Comparison of ENCODE assay signal across 10 mouse cellular contexts in the genomic region with DNA sequence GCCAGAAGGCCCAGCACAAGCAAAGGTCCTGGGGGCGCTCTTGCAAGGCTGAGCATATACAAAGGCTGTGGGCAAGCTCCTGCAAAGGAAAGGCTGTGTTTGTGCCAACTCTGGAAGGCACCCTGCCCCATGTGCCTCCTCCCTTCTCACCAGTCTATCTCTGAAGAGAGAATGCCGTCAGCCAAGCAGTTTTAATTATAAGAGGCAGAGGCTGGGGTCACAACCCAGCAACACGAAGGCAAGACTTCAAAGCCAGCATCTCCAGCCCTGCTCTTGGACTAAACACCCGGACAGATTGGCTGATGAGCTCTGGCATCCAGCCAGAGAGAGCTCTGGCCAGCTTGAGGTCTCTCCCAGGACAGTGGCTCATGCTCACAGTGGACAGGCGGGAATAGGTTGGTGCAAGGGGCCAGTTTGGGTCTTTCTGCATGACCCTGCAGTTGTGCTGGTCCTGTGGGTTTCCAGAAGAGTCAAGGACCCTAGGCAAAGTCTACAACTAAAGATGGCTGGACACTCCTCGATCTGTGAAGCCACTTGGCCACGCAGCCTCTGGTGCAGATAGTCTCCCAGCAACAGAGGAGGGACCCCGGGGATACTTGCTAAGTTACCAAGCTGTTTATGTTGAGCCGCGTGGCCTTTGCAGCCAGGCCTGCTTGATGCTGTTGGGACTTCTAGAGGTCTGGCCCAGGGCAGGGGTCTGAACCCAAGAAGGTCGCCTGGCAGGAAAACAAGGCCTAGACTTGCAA. TPM values are rescaled to one million over a fixed set of nuclear protein-coding genes. Genes with fewer than 3 reads are reported as not detected.
DNase-seq lines count a peak whose midpoint lies in the region; ATAC-seq lines count a peak whose summit lies in the region.
"Had no signal": no experiment of that assay in that cellular context is flagged by ENCODE, and none has a peak within 500 bp of the region (broad histone marks: within the 10 kb centered on the region; RNA-seq: fewer than 3 reads in every experiment).

No protein-coding gene starts in this region.

- H3K27me3 ChIP-seq in forebrain, embryonic 14.5 days (replicated peaks; ENCODE audit: control insufficient read depth, insufficient read depth, low read length), result no peaks in the 10 kb centered on the region
- H3K27me3 ChIP-seq in forebrain, embryonic 11.5 days (ENCODE audit: control insufficient read depth, insufficient read depth, low read length), result no peaks in the 10 kb centered on the region
- H3K27me3 ChIP-seq in lung, embryonic 16.5 days (ENCODE audit: control insufficient read depth, insufficient read depth, low read depth, low read length), result no peaks in the 10 kb centered on the region
- peaks cover 23% of the 10 kb centered on the region for H3K27me3 ChIP-seq in embryonic facial prominence, embryonic 10.5 days (replicated peaks; ENCODE audit: low read depth, poor library complexity, severe bottlenecking)
- H3K27me3 ChIP-seq in limb, embryonic 10.5 days (ENCODE audit: low read depth, poor library complexity, severe bottlenecking), result no peaks in the 10 kb centered on the region
- H3K27me3 ChIP-seq: neural tube, embryonic 13.5 days had no signal

- 74% methylated on average over 11 of the region's 11 CpGs for WGBS in forebrain, embryonic 14.5 days
- WGBS in forebrain, embryonic 11.5 days, result 79% methylated on average over 11 of the region's 11 CpGs
- WGBS in lung, embryonic 16.5 days, result 51% methylated on average over 11 of the region's 11 CpGs
- WGBS in embryonic facial prominence, embryonic 10.5 days, result 78% methylated on average over 11 of the region's 11 CpGs
- 74% methylated on average over 11 of the region's 11 CpGs for WGBS in limb, embryonic 10.5 days

- H3K36me3 ChIP-seq in forebrain, embryonic 14.5 days (ENCODE audit: control insufficient read depth, insufficient read depth, low read length), result no peaks in the 10 kb centered on the region
- H3K36me3 ChIP-seq in forebrain, embryonic 11.5 days (ENCODE audit: control insufficient read depth, insufficient read depth, low read length), result no peaks in the 10 kb centered on the region
- H3K36me3 ChIP-seq in lung, embryonic 16.5 days (ENCODE audit: control insufficient read depth, insufficient read depth, low read length), result no peaks in the 10 kb centered on the region
- no peaks in the 10 kb centered on the region for H3K36me3 ChIP-seq in embryonic facial prominence, embryonic 10.5 days (replicated peaks)
- no peaks in the 10 kb centered on the region for H3K36me3 ChIP-seq in limb, embryonic 10.5 days
- H3K36me3 ChIP-seq: neural tube, embryonic 13.5 days had no signal

- ATAC-seq in forebrain, embryonic 14.5 days, result no peak
- ATAC-seq in forebrain, embryonic 11.5 days (replicated peaks; ENCODE audit: low FRiP score), result no peak
- peak; percentile 41 for ATAC-seq in lung, embryonic 16.5 days (ENCODE audit: low read depth)

- no peak overlapping the region for H3K27ac ChIP-seq in forebrain, embryonic 14.5 days (ENCODE audit: low read depth, low read length)
- no peak overlapping the region for H3K27ac ChIP-seq in forebrain, embryonic 11.5 days (ENCODE audit: low read depth, low read length)
- H3K27ac ChIP-seq in lung, embryonic 16.5 days (ENCODE audit: low read length), result no peak overlapping the region
- peak overlapping the region; percentile 45; the same call in 1 of the 2 replicates for H3K27ac ChIP-seq in embryonic facial prominence, embryonic 10.5 days (replicated peaks)
- H3K27ac ChIP-seq in limb, embryonic 10.5 days, result no peak overlapping the region
- H3K27ac ChIP-seq: neural tube, embryonic 13.5 days had no signal

- H3K9ac ChIP-seq in forebrain, embryonic 14.5 days (ENCODE audit: low read length), result no peak overlapping the region
- H3K9ac ChIP-seq in forebrain, embryonic 11.5 days (ENCODE audit: low read length), result no peak overlapping the region
- H3K9ac ChIP-seq in lung, embryonic 16.5 days (ENCODE audit: low read length), result no peak overlapping the region
- H3K9ac ChIP-seq: neural tube, embryonic 13.5 days had no signal

- peak; percentile 30 for DNase-seq in forebrain, embryonic 14.5 days (ENCODE audit: low spot score)
- no peak for DNase-seq in forebrain, embryonic 11.5 days (ENCODE audit: low spot score)
- no peak for DNase-seq in lung, postnatal 25 days (ENCODE audit: low spot score)
- no peak for DNase-seq in embryonic facial prominence, embryonic 10.5 days (ENCODE audit: low spot score)
- DNase-seq in lung, postnatal 14 days, result peak; percentile 45
- no peak for DNase-seq in limb, embryonic 10.5 days (ENCODE audit: low spot score)
- DNase-seq in adrenal gland, adult 8-10 months, result no peak
- DNase-seq: B cell, adult 2 months had no signal

- H3K9me3 ChIP-seq in forebrain, embryonic 14.5 days (replicated peaks; ENCODE audit: control insufficient read depth, low read length), result no peaks in the 10 kb centered on the region
- H3K9me3 ChIP-seq in forebrain, embryonic 11.5 days (ENCODE audit: control insufficient read depth, low read length), result no peaks in the 10 kb centered on the region
- H3K9me3 ChIP-seq in lung, embryonic 16.5 days (ENCODE audit: control insufficient read depth, low read length), result no peaks in the 10 kb centered on the region
- H3K9me3 ChIP-seq in embryonic facial prominence, embryonic 10.5 days, result no peaks in the 10 kb centered on the region
- H3K9me3 ChIP-seq in limb, embryonic 10.5 days (replicated peaks), result no peaks in the 10 kb centered on the region
- H3K9me3 ChIP-seq: neural tube, embryonic 13.5 days had no signal

- no peak overlapping the region for H3K4me2 ChIP-seq in forebrain, embryonic 14.5 days (ENCODE audit: low read length)
- no peak overlapping the region for H3K4me2 ChIP-seq in forebrain, embryonic 11.5 days (ENCODE audit: low read depth, low read length, severe bottlenecking)
- H3K4me2 ChIP-seq in lung, embryonic 16.5 days (ENCODE audit: low read depth, low read length), result no peak overlapping the region
- H3K4me2 ChIP-seq: neural tube, embryonic 13.5 days had no signal

- no peaks in the 10 kb centered on the region for H3K4me1 ChIP-seq in forebrain, embryonic 14.5 days (ENCODE audit: control insufficient read depth, insufficient read depth, low read length)
- H3K4me1 ChIP-seq in forebrain, embryonic 11.5 days (replicated peaks; ENCODE audit: control insufficient read depth, insufficient read depth, low read length), result no peaks in the 10 kb centered on the region
- H3K4me1 ChIP-seq in lung, embryonic 16.5 days (replicated peaks; ENCODE audit: control insufficient read depth, insufficient read depth, low read length), result peaks cover 7% of the 10 kb centered on the region
- H3K4me1 ChIP-seq in embryonic facial prominence, embryonic 10.5 days, result peaks cover 33% of the 10 kb centered on the region
- peaks cover 27% of the 10 kb centered on the region for H3K4me1 ChIP-seq in limb, embryonic 10.5 days

- H3K4me3 ChIP-seq in forebrain, embryonic 14.5 days (ENCODE audit: low read depth, low read length), result no peak overlapping the region
- H3K4me3 ChIP-seq in forebrain, embryonic 11.5 days (ENCODE audit: low read depth, low read length), result no peak overlapping the region
- H3K4me3 ChIP-seq in lung, embryonic 16.5 days (ENCODE audit: low read length), result no peak overlapping the region
- H3K4me3 ChIP-seq in embryonic facial prominence, embryonic 10.5 days, result no peak overlapping the region
- H3K4me3 ChIP-seq in limb, embryonic 10.5 days, result no peak overlapping the region
- H3K4me3 ChIP-seq: neural tube, embryonic 13.5 days had no signal

RNA-seq across cellular contexts. Expression of gene Ano1, which starts 12.9 kb away (rescaled TPM):
- polyA plus RNA-seq in forebrain, embryonic 14.5 days (2014; fragmentation: Nextera tagmentation; extraction: Ambion mirVana), result 6.0 and 7.8 TPM in 2 replicates
- 22.9 and 25.6 TPM in 2 replicates for polyA plus RNA-seq in forebrain, embryonic 11.5 days (2014; fragmentation: Nextera tagmentation; extraction: Ambion mirVana)
- 111 and 114 TPM in 2 replicates for polyA plus RNA-seq in lung, embryonic 16.5 days (2015; fragmentation: Nextera tagmentation; extraction: Ambion mirVana)
- 8.7 and 11.3 TPM in 2 replicates for polyA plus RNA-seq in embryonic facial prominence, embryonic 10.5 days (2016; fragmentation: Nextera tagmentation; extraction: Ambion mirVana)
- 3.1 and 6.0 TPM in 2 replicates for polyA plus RNA-seq in limb, embryonic 10.5 days (2016; fragmentation: Nextera tagmentation; extraction: Ambion mirVana)
- 10 to 100 TPM; 21.7 to 34.5 (median 29.8) TPM for total RNA-seq in adrenal gland, adult 8-10 months (2022)

Comparison
In these comparisons a context has a peak if more than half of its experiments do, and no peak if none do; other contexts are left out.
1. DNase-seq: peak in forebrain, embryonic 14.5 days (single experiment) and lung, postnatal 14 days (single experiment); none in forebrain, embryonic 11.5 days (single experiment), lung, postnatal 25 days (single experiment), embryonic facial prominence, embryonic 10.5 days (single experiment), limb, embryonic 10.5 days (single experiment) and adrenal gland, adult 8-10 months (single experiment).